Mouse (Mus musculus): Measurements from ENCODE around the gene Znrf1. TPM values are rescaled to one million over a fixed set of nuclear protein-coding genes. Genes with fewer than 3 reads are reported as not detected.
"Not testable (repeated sequence)": the region's sequence is repeated elsewhere in the genome, so short reads cannot be mapped to it uniquely, and the experiment has no call there.

Gene Znrf1
- total RNA-seq (2021): 10 to 100 TPM; 57.0 to 59.8 TPM

DNA sequence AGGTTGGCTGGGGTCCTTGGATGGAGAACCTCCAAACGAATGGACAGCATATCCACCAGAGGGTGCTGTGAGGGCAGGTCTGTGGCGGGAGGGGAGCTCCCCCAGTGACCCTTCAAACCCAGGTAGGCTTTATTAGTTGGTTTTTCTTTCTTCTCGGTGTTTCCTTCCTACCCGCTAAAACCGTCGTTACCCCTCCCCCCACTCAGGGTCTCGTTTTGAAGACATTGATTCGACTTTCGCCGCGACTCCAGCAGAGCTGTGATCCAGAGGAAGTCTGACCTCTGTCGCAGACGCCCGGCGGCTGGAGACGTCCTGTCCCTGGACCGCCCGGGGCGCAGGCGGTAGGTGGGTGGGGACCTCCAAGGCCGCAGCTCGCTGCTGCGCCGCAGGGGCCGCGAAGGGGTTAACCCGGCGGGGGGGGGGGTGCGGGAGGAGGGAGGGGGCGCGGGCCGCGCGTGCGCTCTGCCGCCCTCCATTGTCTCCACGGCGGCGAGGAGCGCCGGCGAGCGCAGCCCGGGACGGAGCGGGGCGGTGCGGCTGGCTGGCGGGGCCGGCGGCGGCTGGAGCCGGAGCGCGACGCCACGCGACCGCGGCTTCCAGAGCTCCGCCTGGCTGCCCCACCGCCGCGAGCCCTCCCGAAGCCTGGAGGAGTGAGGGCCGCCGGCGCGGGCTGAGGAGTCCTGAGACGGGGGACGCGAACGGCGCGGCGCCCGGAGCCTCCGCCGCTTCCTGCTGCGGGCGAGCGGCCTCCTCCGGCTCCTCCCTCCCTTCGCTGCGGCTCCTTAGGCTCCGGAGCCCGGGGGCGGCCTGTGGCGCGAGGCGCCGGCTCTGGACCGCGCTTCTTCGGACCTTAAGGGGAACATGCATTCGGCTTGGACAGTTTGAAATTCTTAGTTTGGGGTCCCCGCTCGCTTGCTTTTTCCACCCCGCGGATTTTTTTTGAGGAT lies at the start of gene Znrf1:
Znrf1 (plus strand) TSS at position 67 of the 947 bp plus-strand sequence.
- intact Hi-C loops (cut with DNase I): loop anchor here (1.0 to 5.0 kb wide), 4 partner anchors 44 to 194 kb away; no protein-coding TSS in a partner anchor
- DNase-seq (ENCODE audit: low spot score): peak; percentile 64

DNA sequence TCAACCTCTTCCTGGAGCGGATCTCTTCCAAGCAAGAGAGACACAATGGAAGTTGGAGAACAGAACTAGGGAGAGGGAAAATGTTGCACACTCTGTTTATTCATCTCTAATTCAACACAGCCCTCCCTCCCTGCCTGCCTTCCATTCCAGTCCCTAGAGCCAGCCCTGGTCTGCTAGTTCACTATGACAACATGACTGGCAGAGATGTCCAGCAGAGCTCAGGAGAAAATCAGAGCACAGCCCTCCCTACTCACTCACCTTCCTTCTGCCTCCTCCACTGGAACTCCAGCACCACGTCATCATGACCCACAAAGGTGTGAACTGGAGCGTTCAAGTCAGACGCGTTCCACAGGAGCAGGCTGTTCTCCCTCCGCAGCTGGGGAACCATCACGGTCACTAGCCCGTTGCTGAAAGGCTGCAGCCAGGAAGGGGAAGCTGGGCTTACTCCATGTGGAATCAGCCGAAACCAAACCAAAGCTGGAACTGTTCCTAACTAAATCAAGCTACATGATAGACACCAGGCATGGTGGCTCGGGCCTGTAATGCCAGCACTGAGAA lies 45.8 kb upstream of the Znrf1 start:
- no peak for DNase-seq (ENCODE audit: low spot score)
- intact Hi-C loops (cut with DNase I): loop anchor here (5.0 kb wide), 1 partner anchor 47 kb away; the partner anchor contains the start of gene Znrf1

DNA sequence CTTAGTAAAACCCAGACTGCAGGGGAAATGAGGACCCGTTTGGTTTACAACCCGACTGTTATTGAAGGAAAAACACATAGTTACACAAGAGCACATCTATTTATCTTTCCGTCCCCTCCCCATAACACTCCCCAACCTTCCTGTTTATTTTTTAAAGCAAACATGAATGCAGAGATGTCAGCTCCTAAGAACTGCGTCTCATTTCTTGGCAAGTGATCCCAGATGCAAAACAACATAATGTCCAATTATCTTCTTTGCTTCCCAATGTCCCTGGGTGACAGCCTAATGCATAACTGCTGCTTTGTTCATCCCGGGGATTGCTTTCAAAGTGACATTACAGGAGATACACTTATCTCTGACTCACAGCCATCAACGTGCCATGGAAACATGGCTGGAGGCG lies 44.7 kb upstream of the Znrf1 start:
- DNase-seq (ENCODE audit: low spot score): no peak
- intact Hi-C loops (cut with DNase I): loop anchor here (5.0 kb wide), 1 partner anchor 46 kb away; the partner anchor contains the start of gene Znrf1

DNA sequence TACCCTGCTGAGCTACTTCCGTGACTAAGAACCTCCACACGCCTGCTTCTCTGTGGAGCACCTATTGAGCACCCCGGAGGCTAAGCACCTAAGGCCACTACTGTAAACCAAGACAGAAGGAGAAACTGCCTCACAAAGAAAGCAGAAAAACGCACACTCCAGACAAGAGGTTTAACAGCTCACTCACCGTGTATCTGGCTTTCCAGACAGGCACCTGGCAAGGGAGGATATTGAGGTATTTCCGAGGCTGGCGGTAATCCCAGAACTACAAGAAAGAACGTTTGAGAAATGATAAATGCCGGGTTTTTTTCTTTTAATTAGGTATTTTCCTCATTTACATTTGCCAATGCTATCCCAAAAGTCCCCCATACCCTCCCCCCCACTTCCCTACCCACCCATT lies 43.4 kb upstream of the Znrf1 start:
- intact Hi-C loops (cut with DNase I): loop anchor here (5.0 kb wide), 1 partner anchor 45 kb away; the partner anchor contains the start of gene Znrf1
- no peak for DNase-seq (ENCODE audit: low spot score)

DNA sequence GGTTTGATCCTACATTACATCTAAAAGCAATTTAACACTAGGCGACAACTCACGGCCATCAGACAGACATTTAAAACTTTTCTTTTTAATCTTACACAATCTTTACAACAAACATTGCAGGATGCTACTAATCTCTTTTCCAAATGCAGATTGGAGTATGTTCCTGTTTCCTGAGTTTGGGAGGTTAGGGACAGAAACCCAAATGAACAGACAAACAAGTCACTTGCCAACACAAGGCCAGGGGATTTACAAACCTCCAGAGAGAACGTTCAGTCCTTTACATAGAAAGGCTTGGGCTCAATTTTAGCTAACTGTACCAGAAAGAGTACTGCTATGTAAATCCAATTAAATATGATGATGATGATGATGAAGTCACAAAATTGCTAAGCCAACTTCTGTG lies 42.7 kb upstream of the Znrf1 start:
- intact Hi-C loops (cut with DNase I): loop anchor here (5.0 kb wide), 1 partner anchor 44 kb away; the partner anchor contains the start of gene Znrf1
- DNase-seq (ENCODE audit: low spot score): no peak

DNA sequence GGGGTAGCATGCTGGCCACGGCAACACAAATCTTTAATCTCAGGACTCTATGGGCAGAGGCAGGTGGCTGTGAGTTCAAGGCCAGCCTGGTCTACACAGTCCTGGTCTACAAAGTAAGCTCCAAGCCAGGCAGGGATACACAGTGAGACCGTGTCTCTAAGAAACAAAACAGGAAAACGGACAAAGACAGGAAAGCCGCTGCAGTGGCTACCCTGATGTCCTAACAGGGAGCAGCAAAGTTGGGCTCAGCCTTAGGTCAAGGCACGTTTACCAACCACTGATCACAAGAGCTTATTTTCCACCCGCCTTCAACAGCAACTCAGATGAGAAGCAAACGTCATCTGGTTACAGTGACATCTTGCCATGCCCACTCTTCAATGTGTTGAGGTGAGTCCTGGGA lies 39.6 kb upstream of the Znrf1 start:
- intact Hi-C loops (cut with DNase I): no loop called here

DNA sequence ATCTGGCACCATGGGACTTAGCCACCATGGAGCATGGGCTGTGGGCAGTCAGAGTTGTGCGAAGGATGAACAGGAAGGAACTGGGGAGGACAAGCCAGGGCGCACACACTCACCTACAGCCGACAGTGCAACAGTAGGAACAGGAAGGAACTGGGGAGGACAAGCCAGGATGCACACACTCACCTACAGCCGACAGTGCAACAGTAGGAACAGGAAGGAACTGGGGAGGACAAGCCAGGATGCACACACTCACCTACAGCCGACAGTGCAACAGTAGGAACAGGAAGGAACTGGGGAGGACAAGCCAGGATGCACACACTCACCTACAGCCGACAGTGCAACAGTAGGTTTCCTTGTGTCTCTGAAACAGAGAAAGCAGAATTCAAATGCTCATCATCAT lies 37.6 kb upstream of the Znrf1 start:
- DNase-seq (ENCODE audit: low spot score); intact Hi-C loops (cut with DNase I): not testable (repeated sequence)

More for the DNA sequence above, 39.6 kb upstream of the Znrf1 start:
- DNase-seq (ENCODE audit: low spot score): peak; percentile 27

DNA sequence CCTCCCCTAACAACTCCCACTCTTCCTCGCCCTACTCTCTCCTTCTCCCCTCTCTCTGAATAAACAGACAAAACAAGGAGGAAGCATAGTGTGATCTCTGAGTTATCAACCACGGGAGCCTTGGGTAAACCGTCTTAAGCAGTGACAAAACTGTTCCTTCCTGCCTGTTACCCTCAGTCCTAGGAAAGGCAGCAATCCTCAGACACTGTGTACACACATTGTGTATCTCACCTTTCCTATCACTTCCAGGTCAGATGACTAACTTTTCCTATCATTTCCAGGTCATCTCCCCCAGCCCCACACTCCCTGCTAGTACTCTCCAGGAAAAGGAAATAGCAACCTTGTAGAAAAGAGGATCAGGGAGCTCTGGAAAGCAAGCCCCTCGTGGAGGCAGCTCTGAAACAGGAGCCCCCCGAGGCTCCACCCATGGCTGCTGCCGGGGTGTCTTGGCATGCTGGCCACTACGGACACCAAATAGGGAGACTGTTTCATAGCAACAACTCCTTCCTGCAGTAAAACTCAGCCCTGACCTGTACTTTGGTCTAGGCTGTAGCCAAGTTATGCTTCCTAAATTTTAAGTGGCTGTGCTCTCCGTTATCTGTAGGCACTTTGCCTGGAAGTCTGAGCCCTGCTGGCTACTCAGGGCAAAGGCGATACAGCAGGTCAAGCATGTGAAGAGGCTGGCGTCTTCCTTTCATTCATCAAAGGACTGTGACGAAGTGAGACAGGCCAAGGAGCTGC lies 34.0 kb upstream of the Znrf1 start:
- intact Hi-C loops (cut with DNase I): no loop called here
- DNase-seq (ENCODE audit: low spot score): no peak

DNA sequence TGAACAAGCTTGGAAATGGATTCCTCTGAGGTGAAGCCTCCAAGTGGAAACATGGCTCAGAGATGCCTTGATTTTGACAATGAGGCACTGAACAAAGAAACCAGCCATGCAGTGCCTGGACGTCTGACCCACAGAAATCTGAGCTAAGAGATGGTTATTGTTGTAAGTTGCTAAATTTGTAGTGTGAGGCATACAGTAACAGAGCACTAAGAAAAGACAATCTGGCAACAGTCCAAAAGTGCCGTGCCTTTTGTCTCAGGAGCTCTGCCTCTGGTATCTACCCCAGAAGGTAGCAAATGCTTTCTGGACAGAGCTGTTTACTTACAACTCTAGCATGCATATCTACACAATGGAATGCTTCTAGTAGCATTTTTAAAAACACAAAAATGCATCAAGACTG lies 27.3 kb upstream of the Znrf1 start:
- DNase-seq (ENCODE audit: low spot score): no peak
- intact Hi-C loops (cut with DNase I): no loop called here

DNA sequence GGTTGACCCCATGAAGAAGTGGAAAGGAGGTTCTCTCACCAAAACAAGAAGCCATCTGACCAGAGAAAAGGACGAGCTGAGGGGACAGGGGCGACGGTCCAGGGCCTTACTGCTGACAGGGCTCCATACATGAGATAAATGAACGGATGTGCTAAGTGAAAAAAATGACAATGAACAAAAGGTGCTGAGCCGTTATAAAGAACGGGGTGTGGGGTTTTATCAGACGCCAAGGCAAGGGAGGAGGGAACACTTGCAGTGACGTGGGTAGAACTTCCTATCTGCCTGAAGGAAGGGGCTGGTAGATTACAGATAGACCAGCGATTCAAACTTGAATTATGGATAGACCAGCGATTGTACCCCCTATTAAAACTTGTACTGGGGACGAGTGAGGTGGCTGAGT lies 26.6 kb upstream of the Znrf1 start:
- DNase-seq (ENCODE audit: low spot score): no peak

DNA sequence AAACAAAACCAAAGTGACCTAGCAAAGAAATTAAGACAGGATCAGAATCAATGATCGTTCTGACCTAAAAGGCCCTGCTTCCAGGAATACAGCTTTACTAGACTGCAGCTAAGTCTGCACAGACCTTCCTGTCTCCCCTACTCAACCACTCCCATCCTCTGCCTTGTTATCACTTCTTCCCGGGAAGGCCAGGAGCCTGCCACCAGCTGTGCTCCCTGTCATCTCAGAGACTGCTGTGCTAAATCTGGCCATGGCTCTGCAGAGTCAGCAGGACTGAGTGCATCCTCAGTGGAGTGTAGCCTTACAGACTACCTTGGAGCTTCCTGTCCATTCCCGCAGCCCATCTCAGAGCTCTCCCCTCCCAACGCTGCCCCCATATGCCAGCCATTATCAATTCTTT lies 25.5 kb upstream of the Znrf1 start:
- intact Hi-C loops (cut with DNase I): no loop called here
- DNase-seq (ENCODE audit: low spot score): no peak

More for the DNA sequence above, 26.6 kb upstream of the Znrf1 start:
- intact Hi-C loops (cut with DNase I): no loop called here

DNA sequence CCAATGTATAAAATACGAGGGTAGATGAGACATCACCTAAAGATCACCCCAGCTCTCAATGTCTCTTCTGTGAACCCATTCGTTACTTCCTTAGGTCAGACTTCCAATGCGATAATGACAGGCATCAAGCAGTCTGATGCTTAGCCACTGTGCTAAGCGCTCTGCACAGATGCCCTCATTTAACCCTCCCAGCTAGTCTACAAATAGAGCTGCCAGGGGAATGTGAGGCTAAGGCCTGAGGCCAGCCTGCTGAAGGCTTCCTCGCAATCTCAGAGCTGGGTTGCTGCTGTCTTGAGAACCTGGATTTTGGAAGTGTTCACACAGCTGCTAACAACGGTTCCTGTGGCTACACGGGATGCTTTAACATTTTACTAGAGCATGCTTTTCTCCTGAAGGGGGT lies 23.0 kb upstream of the Znrf1 start:
- DNase-seq (ENCODE audit: low spot score): no peak
- intact Hi-C loops (cut with DNase I): no loop called here

DNA sequence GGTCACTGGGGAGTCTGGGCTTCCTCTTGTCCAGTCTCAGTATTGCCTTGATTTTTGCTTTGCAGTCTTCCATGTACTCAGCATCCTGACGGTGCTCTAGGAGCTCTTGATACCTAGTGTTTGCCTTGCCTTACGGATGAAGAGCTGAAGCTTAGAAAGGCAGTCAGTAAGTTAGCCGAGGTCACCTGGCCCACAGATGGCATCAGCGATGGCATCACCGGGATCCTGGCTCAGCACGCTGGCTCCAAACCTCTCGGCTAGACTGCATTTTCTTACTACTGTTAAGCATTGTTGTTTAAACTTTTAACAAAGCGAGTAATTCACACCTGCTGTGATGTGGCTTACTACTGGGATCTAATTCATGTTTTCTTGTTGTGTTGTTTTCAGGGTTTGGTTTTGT lies 22.5 kb upstream of the Znrf1 start:
- intact Hi-C loops (cut with DNase I): no loop called here
- DNase-seq (ENCODE audit: low spot score): no peak

DNA sequence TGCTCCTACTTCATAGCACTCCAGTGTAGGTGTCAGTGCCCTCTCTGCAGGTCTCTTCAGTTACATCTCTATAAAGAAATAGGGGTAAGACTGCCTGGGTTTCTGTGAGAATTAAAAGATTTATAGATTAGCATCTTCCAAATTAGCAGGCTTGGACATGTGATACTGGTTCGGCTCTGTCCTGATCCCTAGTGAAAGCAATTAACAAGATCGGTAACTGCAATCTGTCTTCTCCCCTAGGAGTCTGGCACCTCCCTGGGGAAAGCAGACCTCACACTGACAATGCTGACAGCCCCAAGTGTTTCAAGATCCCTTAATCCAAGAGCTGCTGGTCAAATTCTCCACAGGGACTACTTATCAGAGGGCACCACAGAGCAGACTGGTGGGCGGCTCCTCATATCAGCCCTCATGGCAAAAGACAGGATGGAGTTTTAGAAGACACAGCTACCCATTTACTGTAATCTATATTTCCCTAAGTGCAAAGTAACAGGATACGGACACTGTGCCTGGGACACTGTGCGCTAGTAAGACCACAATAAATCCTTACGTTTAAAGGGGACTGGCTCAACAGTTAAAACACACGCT lies 19.4 kb upstream of the Znrf1 start:
- DNase-seq (ENCODE audit: low spot score): no peak
- intact Hi-C loops (cut with DNase I): no loop called here

DNA sequence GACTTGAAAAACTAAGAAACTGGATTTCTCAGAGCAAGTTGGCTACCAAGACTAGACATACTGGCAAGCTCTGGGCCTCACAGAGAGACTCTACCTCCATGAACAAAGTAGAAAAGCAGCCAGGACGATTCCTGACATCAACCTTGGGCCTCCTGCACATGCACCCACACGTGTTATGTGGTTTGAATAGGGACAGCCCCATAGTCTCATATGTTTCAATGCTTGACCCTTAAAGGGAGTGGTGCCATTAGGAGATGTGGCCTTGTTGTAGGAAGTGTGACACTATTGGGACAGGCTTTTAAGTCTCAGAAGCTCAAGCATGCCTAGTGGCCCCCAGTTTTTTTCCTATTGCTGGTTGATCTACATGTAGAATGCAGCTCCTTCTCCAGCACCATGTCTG lies 18.4 kb upstream of the Znrf1 start:
- intact Hi-C loops (cut with DNase I): no loop called here
- DNase-seq (ENCODE audit: low spot score): no peak

DNA sequence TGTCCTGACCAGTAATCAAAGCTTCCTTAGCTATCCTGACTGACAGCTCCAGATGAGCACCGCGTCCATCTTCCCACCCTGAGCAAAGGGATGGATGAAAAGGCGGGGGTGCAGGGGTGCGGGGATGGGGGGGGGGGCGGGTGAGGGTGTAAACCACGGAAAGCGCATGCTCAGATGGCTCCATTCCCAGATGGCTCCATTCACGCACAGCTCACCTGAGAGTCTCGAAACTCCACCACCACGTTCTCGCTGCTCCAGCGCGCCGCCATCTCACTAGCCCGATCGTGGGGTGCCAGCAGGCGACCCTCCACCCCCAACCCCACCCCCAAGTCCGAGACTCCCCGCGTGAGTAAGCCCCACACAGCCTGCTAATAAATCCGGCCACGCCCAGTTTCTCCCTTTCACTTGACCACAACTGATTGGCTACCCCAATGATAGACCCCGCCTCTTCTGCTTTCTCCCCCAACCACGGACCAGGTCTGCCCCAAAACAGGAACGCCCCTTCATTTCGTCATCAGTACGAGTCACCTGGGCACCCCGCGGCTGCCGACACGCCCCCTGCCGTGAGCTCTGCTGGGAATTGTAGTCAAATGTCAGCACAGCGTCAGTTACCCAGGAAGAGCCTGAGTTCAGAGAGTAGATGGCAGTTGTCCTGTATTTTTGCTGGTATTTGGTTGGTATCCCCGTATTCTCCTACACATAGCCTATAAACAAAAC lies 14.0 kb upstream of the Znrf1 start, which contains the start of gene Wdr59:
Wdr59 (minus strand) TSS at position 380 of the 717 bp plus-strand sequence.
- peak; percentile 96 for DNase-seq (ENCODE audit: low spot score)
- intact Hi-C loops (cut with DNase I): loop anchor here (5.0 kb wide), 1 partner anchor 60 kb away; no protein-coding TSS in a partner anchor

DNA sequence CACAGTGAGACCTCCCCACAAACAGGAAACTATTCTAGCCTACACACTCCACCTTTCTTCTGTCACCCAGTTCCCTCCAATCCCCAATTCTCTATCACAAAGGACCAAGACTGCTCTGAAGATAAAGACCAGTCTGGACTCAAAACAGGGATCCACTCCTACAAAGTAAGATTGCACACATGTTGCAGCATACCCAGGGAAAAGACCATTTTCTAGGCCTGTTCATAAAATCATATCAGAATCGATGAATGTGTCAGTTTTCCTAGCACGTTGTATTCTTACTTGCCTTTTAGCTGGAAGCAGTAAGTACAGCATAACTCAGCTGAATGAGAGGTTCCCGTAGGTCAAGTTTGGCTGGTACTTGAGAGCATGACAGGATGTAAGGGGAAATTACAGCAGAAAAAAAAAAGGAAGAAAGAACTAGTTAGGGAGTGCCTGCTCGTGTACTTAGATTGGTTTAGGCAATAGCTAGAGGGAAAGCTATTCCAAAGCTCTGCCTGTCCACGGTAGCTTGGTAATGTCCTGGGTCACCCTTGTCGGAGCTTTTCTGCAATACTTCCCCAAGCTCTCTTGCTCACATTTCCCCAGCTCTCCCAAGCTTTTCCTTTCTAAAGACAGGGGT lies 9.4 kb upstream of the Znrf1 start:
- DNase-seq (ENCODE audit: low spot score): no peak
- intact Hi-C loops (cut with DNase I): no loop called here

DNA sequence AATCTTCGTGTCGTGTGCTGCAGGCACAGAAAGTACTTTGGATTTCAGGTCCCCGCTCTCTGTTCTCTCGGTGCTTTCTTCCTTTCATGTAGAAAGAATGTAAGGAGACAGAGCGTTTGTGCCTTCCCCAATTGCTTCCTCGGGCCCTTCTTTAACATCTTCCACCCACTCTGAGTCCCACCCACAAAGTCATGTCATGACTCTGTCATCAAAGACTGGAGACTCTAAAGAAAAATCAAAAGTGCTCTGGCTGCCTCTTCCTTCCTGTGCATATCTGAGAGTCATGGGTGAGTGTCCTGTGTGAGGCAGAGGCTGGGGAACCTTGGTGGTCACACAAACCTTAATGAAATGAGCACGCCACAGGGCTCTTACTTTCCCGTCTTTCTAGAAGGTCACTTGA lies 8.7 kb upstream of the Znrf1 start:
- no peak for DNase-seq (ENCODE audit: low spot score)
- intact Hi-C loops (cut with DNase I): no loop called here

DNA sequence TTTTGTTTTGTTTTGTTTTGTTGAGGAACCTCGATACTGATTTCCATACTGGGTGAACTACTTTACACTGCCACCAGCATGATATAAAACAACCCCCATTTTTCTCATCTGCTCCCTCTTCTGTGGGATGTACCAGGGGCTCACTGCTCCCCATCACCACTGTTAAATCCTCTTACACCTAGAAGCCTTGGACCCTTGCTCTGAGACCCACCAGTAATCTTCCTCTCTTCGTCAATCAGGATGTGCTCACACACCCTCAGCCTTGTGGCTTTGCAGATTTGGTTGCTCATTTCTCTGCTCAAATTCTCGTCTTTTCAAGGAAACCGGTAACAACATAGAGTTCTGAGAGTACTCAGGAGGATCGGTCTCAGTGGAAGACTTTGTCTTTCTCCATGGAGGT lies 7.8 kb upstream of the Znrf1 start:
- intact Hi-C loops (cut with DNase I): no loop called here
- no peak for DNase-seq (ENCODE audit: low spot score)
